Mouse (Mus musculus) lung, postnatal 0 days (tissue): ENCODE results near the gene Zfp3.

Experiments used
- CTCF ChIP-seq: IDR thresholded peaks from 2 replicates; pipeline ENCODE4 v1.5.1; 2016; ENCODE audit warnings: antibody characterized with exemption, mild to moderate bottlenecking
- EP300 ChIP-seq: IDR thresholded peaks from 2 replicates; pipeline ENCODE4 v1.6.1; 2016; ENCODE audit warnings: antibody characterized with exemption, mild to moderate bottlenecking, control low read depth

DNA sequence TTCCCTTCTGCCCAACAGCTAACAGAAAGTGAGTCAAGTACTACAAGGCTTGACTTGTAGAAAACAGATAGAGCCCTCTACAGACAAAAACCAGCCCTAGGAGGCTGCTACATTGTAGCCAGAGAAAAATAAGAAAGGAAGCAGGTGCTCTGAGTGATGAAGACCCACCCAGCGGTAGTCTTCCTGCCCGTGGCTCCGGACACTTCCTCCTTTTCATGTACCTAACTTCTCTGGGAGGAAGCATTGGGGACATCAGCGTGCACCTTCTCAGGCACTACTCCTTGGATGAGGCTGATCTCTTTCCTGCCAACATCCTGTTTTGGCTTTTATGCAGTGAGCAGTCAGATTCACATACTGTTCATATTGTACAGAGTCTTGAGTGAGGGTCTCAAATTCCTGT is 42.7 kb downstream of the Zfp3 start:
- TF ChIP-seq EP300 (no peak), CTCF (no peak)
